Mouse (Mus musculus): ENCODE data around the gene Slc25a13. TPM values are rescaled to one million over a fixed set of nuclear protein-coding genes. Genes with fewer than 3 reads are reported as not detected.

Gene Slc25a13
- total and polyA plus RNA-seq, 3 experiments = 15.6 to 16.7 TPM; not detected in 1

DNA sequence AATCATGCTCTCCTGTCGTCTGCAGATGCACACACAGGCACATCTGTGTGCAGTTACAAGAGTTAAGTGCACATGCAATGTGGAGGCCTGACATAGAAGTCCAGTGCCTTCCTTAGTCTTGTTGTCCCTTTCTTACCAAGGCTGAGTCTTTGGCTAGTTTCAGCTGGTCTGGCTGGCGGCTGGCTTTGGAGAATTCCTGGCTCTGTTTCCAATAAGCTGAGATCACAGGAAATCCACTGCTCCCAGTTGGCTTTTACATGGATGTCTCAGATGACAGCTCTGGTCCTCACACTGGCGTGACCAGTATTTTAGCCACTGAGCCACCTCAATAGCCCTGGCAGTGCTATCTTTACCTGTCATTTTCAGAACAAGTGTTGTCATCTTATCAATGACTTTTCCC is 126.0 kb downstream of the Slc25a13 start:
- Histone ChIP-seq H3K36me3 (ENCODE audit: control insufficient read depth in 1 of 2, insufficient read depth in 2 of 2, low read length in 2 of 2) (no peaks in the 10 kb centered on the region), H3K4me3 (ENCODE audit: control insufficient read depth in 1 of 2, insufficient read depth in 1 of 2, low read depth in 2 of 2, low read length in 2 of 2) (no peak overlapping the region), H3K27me3 (ENCODE audit: control insufficient read depth in 1 of 2, insufficient read depth in 2 of 2, low read length in 2 of 2) (no peaks in the 10 kb centered on the region), H3K4me1 (ENCODE audit: control insufficient read depth in 1 of 2, insufficient read depth in 2 of 2, low read length in 2 of 2) (no peaks in the 10 kb centered on the region), H3K79me2 (ENCODE audit: control insufficient read depth, insufficient read depth, low read length, poor library complexity) (no peaks in the 10 kb centered on the region), H3K27ac (ENCODE audit: control insufficient read depth, low read depth, low read length) (no peak overlapping the region), H3K9ac (ENCODE audit: control insufficient read depth, low read depth, low read length, poor library complexity, severe bottlenecking) (no peak overlapping the region), H3K9me3 (replicated peaks; ENCODE audit: insufficient read depth, low read length) (no peaks in the 10 kb centered on the region)
- TF ChIP-seq MAZ (IDR thresholded peaks at IDR 0.05; ENCODE audit: low read depth, low read length) (no peak), TBP (IDR thresholded peaks at IDR 0.05; ENCODE audit: low read depth, low read length) (no peak), CHD2 (IDR thresholded peaks at IDR 0.05; ENCODE audit: low read length) (no peak)
- DNase-seq (ENCODE audit: low read depth, low spot score) = no peak

DNA sequence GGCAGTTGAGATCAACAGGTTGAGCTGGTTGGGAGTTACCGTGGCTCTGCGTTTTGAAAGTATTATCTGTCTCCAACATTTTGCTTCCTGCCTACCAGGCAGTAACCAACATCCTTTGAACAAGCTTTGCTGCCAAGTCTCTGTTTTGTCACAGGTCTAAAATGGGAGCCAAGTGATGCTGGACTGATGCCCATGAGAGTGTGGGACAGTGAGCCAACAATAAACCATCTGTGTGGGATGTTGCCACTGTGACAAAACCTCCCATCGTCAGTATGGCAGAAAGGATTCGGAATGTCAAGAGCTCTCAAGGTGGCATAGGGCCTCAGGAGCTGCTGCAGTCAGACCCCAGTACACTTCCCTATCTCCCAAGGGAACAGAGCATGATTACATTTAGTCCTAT is 128.8 kb downstream of the Slc25a13 start:
- TF ChIP-seq ZC3H11A (IDR thresholded peaks at IDR 0.05; ENCODE audit: low read depth, low read length) (no peak), NRF1 (IDR thresholded peaks at IDR 0.05; ENCODE audit: insufficient read depth, low read depth, low read length, poor library complexity, severe bottlenecking) (no peak), KAT2A (conservative IDR thresholded peaks at IDR 0.05; ENCODE audit: low read depth, low read length) (no peak), USF2 (IDR thresholded peaks at IDR 0.05; ENCODE audit: borderline replicate concordance in 1 of 2, insufficient read depth in 1 of 2, low read depth in 1 of 2, low read length in 2 of 2) (no peak), E2F4 (IDR thresholded peaks at IDR 0.05; ENCODE audit: borderline replicate concordance, low read depth, low read length) (no peak), MXI1 (IDR thresholded peaks at IDR 0.05; ENCODE audit: low read depth, low read length) (no peak), JUND (IDR thresholded peaks at IDR 0.05; ENCODE audit: low read depth, low read length) (no peak), CHD1 (IDR thresholded peaks at IDR 0.05; ENCODE audit: low read depth, low read length) (no peak), MYC (IDR thresholded peaks at IDR 0.05; ENCODE audit: low read depth, low read length) (no peak), ZMIZ1 (IDR thresholded peaks at IDR 0.05; ENCODE audit: low read depth, low read length) (no peak), CHD2 (IDR thresholded peaks at IDR 0.05; ENCODE audit: low read length) (no peak), RAD21 (IDR thresholded peaks at IDR 0.05; ENCODE audit: low read depth, low read length) (no peak)
- Histone ChIP-seq H3K27ac (ENCODE audit: control insufficient read depth, low read depth, low read length) (no peak overlapping the region), H3K36me3 (ENCODE audit: control insufficient read depth in 1 of 2, insufficient read depth in 2 of 2, low read length in 2 of 2) (no peaks in the 10 kb centered on the region), H3K27me3 (ENCODE audit: control insufficient read depth in 1 of 2, insufficient read depth in 2 of 2, low read length in 2 of 2) (no peaks in the 10 kb centered on the region), H3K79me2 (ENCODE audit: control insufficient read depth, insufficient read depth, low read length, poor library complexity) (no peaks in the 10 kb centered on the region), H3K9ac (ENCODE audit: control insufficient read depth, low read depth, low read length, poor library complexity, severe bottlenecking) (no peak overlapping the region), H3K4me3 (ENCODE audit: control insufficient read depth in 1 of 2, insufficient read depth in 1 of 2, low read depth in 2 of 2, low read length in 2 of 2) (no peak overlapping the region), H3K9me3 (replicated peaks; ENCODE audit: insufficient read depth, low read length) (no peaks in the 10 kb centered on the region), H3K4me1 (ENCODE audit: control insufficient read depth in 1 of 2, insufficient read depth in 2 of 2, low read length in 2 of 2) (no peaks in the 10 kb centered on the region)
- DNase-seq (ENCODE audit: low read depth, low spot score) = no peak

DNA sequence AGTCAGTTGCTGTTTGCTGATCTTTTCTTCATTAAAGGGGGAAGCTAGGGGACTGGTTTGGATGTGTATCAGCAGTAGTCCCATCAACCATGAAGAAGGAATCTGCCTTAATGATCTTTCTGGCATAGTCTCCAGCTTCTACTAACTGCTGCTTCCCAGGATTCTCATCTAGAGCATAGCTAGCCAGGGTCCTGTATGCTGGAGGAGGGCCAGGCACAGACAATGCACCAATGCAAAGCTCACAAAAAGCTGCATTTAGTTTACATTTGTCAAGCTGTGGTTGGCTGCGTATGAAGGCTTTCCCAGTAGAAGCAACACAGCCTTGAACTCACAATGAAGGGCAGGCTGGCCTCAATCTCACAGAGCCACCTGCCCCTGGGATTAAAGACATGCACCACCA is 136.5 kb downstream of the Slc25a13 start:
- DNase-seq (ENCODE audit: low read depth, low spot score) = no peak
- TF ChIP-seq USF1 (IDR thresholded peaks at IDR 0.05; ENCODE audit: low read depth, low read length) (no peak), TCF12 (IDR thresholded peaks at IDR 0.05; ENCODE audit: low read depth, low read length) (no peak), POLR2AphosphoS5 (IDR thresholded peaks at IDR 0.05; ENCODE audit: borderline replicate concordance, low read depth, low read length) (no peak), ZNF384 (IDR thresholded peaks at IDR 0.05; ENCODE audit: low read depth, low read length) (no peak), GATA1 (IDR thresholded peaks at IDR 0.05; ENCODE audit: low read depth, low read length) (no peak), RAD21 (IDR thresholded peaks at IDR 0.05; ENCODE audit: low read depth, low read length) (no peak), MEF2A (IDR thresholded peaks at IDR 0.05; ENCODE audit: extremely low read depth, insufficient replicate concordance, low read depth, low read length, poor library complexity, severe bottlenecking) (no peak), ZMIZ1 (IDR thresholded peaks at IDR 0.05; ENCODE audit: low read depth, low read length) (no peak), TBP (IDR thresholded peaks at IDR 0.05; ENCODE audit: low read depth, low read length) (no peak), MYC (IDR thresholded peaks at IDR 0.05; ENCODE audit: low read depth, low read length) (no peak), JUND (IDR thresholded peaks at IDR 0.05; ENCODE audit: low read depth, low read length) (no peak)
- H3K27me3 ChIP-seq (ENCODE audit: control insufficient read depth in 1 of 2, insufficient read depth in 2 of 2, low read length in 2 of 2) = no peaks in the 10 kb centered on the region

More for the DNA sequence above, 136.5 kb downstream of the Slc25a13 start:
- Histone ChIP-seq H3K79me2 (ENCODE audit: control insufficient read depth, insufficient read depth, low read length, poor library complexity) (no peaks in the 10 kb centered on the region), H3K4me1 (ENCODE audit: control insufficient read depth in 1 of 2, insufficient read depth in 2 of 2, low read length in 2 of 2) (no peaks in the 10 kb centered on the region), H3K9ac (ENCODE audit: control insufficient read depth, low read depth, low read length, poor library complexity, severe bottlenecking) (no peak overlapping the region), H3K27ac (ENCODE audit: control insufficient read depth, low read depth, low read length) (no peak overlapping the region), H3K4me3 (ENCODE audit: control insufficient read depth in 1 of 2, insufficient read depth in 1 of 2, low read depth in 2 of 2, low read length in 2 of 2) (no peak overlapping the region), H3K9me3 (replicated peaks; ENCODE audit: insufficient read depth, low read length) (no peaks in the 10 kb centered on the region), H3K36me3 (ENCODE audit: control insufficient read depth in 1 of 2, insufficient read depth in 2 of 2, low read length in 2 of 2) (no peaks in the 10 kb centered on the region)
